In genomic region chr9:95697808-95698207, GRCm38 (mm10) we compare ENCODE assay signal across 8 mouse cellular contexts. TPM values are rescaled to one million over a fixed set of nuclear protein-coding genes. Genes with fewer than 3 reads are reported as not detected.
DNase-seq lines count a peak whose midpoint lies in the region; ATAC-seq and TF ChIP-seq lines count a peak whose summit lies in the region.

No protein-coding gene starts in this region.

- DNase-seq in hindbrain, postnatal 0 days (ENCODE audit: low spot score) = peak; percentile 62
- DNase-seq in urinary bladder, postnatal 14 days (ENCODE audit: low spot score) = peak; percentile 39
- no peak for DNase-seq in urinary bladder, postnatal 10 days (ENCODE audit: low spot score)
- DNase-seq in c-Kit-negative CD71-positive TER-119-positive erythroid progenitor cells, embryonic 14.5 days (ENCODE audit: low read depth, low spot score) = peak; percentile 12
- DNase-seq in induced T-regulatory cell, adult 2 months (ENCODE audit: low read depth) = peak; percentile 52
- DNase-seq in spleen, postnatal 4 days (ENCODE audit: low spot score in 2 of 2) = peak; percentile 24 to 67

- H3K27ac ChIP-seq in hindbrain, postnatal 0 days = no peak overlapping the region
- H3K27ac ChIP-seq in hindbrain, embryonic 16.5 days (ENCODE audit: low read depth, low read length) = no peak overlapping the region

- H3K4me3 ChIP-seq in hindbrain, postnatal 0 days (ENCODE audit: low read length) = no peak overlapping the region
- H3K4me3 ChIP-seq in hindbrain, embryonic 16.5 days (ENCODE audit: low read length) = no peak overlapping the region

- H3K9ac ChIP-seq in hindbrain, postnatal 0 days (replicated peaks; ENCODE audit: low read length) = no peak overlapping the region
- no peak overlapping the region for H3K9ac ChIP-seq in hindbrain, embryonic 16.5 days (ENCODE audit: low read depth, low read length)

- H3K4me1 ChIP-seq in hindbrain, postnatal 0 days (ENCODE audit: insufficient read depth, low read length) = no peaks in the 10 kb centered on the region
- no peaks in the 10 kb centered on the region for H3K4me1 ChIP-seq in hindbrain, embryonic 16.5 days (ENCODE audit: control insufficient read depth, insufficient read depth, low read depth, low read length)

- 56% methylated on average over 2 of the region's 2 CpGs for WGBS in hindbrain, postnatal 0 days
- 58% methylated on average over 2 of the region's 2 CpGs for WGBS in hindbrain, embryonic 16.5 days

- no peaks in the 10 kb centered on the region for H3K9me3 ChIP-seq in hindbrain, postnatal 0 days (ENCODE audit: low read length)
- no peaks in the 10 kb centered on the region for H3K9me3 ChIP-seq in hindbrain, embryonic 16.5 days (ENCODE audit: control insufficient read depth, low read length)

- no peaks in the 10 kb centered on the region for H3K36me3 ChIP-seq in hindbrain, postnatal 0 days (ENCODE audit: insufficient read depth, low read length)
- no peaks in the 10 kb centered on the region for H3K36me3 ChIP-seq in hindbrain, embryonic 16.5 days (ENCODE audit: control insufficient read depth, insufficient read depth, low read length)

- H3K4me2 ChIP-seq in hindbrain, postnatal 0 days (ENCODE audit: low read depth, low read length) = no peak overlapping the region
- no peak overlapping the region for H3K4me2 ChIP-seq in hindbrain, embryonic 16.5 days (ENCODE audit: low read length)

- no peak for ATAC-seq in hindbrain, postnatal 0 days
- ATAC-seq in hindbrain, embryonic 16.5 days = no peak
- ATAC-seq in activated CD4-positive, CD25-positive, alpha-beta regulatory T cell, adult 4 months = no peak

- TF ChIP-seq CTCF in hindbrain, postnatal 0 days (IDR thresholded peaks at IDR 0.05; ENCODE audit: low read depth) = peak; percentile 68

- H3K27me3 ChIP-seq in hindbrain, postnatal 0 days (ENCODE audit: insufficient read depth, low read length) = no peaks in the 10 kb centered on the region
- no peaks in the 10 kb centered on the region for H3K27me3 ChIP-seq in hindbrain, embryonic 16.5 days (replicated peaks; ENCODE audit: control insufficient read depth, insufficient read depth, low read length)

RNA-seq across cellular contexts. Expression of gene Trpc1, which starts 52.4 kb away (rescaled TPM):
- total RNA-seq in hindbrain, postnatal 0 days (2014; rRNA removed) = 22.9 and 23.2 TPM in 2 replicates
- 8.8 and 9.6 TPM in 2 replicates for polyA plus RNA-seq in hindbrain, postnatal 0 days (2015; fragmentation: Nextera tagmentation; extraction: Ambion mirVana)
- 7.2 and 8.8 TPM in 2 replicates for polyA plus RNA-seq in hindbrain, embryonic 16.5 days (2015; fragmentation: Nextera tagmentation; extraction: Ambion mirVana)
- polyA plus RNA-seq in activated CD4-positive, CD25-positive, alpha-beta regulatory T cell, adult 4 months (2017; shearing (Covaris generic)) = under 1 TPM; 0.10 to 0.13 TPM
